Mouse (Mus musculus): ENCODE results near the gene Klhdc8b. TPM values are rescaled to one million over a fixed set of nuclear protein-coding genes. Genes with fewer than 3 reads are reported as not detected.

Klhdc8b gene
- polyA plus RNA-seq, 1 experiment from 2014 or later = 33.5 TPM

DNA sequence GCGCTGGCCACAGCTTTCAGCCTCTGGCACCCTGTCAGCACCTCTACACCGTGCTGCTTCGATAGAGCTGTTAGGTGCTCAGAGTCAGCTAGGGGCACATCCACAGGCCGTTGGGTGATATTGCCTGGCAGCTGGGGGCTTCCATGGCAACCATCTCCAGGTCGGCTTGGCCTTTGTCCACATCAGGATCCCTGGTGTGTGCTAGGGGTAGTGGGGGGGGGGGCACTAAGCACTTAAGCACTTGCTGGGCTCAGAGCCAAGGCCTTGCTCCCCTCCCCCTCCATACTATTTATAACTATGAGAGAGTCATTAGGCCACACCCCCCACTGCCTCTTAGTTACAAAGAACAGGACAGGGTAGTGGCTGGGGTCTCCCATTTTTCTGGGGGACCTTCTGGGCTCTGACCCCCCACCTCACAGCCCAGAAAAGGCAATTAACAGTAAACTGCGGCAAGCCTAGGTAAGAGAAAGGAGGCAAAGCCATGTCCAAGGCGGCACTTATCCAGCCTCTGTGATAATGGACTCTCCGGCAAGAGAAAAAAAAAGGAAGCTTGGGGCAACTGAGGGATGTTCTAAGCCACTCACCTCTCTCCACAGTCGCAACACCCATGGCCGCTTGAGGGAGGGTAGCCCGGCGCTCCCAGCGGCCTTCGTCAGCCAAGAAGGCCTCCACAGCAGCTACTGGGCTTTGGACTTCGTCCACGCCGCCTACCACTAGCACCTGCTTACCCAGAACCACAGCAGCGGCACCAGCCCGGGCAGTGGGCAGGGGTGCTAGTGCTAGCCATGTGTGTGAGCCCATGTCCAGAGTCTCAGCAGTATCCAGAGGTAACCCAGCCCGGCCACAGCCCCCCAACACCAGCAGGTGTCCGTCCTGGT lies 10.8 kb downstream of the Klhdc8b start:
- peak; percentile 41; the same call in 1 of the 2 replicates for ATAC-seq (replicated peaks; ENCODE audit: low FRiP score, low read depth)
- DNase-seq (ENCODE audit: low spot score) = no peak
- WGBS = 69% methylated on average over 21 of the region's 21 CpGs
- no peak overlapping the region for H3K4me3 ChIP-seq (replicated peaks; ENCODE audit: low read depth, low read length)
- H3K4me2 ChIP-seq (ENCODE audit: low read length) = peak overlapping the region; percentile 4; the same call in 1 of the 2 replicates
- no peaks in the 10 kb centered on the region for H3K9me3 ChIP-seq (replicated peaks; ENCODE audit: low read length)
- peaks cover 8% of the 10 kb centered on the region; the same call in 1 of the 2 replicates for H3K4me1 ChIP-seq (replicated peaks; ENCODE audit: insufficient read depth, low read length)
- peak overlapping the region; percentile 18; the same call in 1 of the 2 replicates for H3K9ac ChIP-seq (ENCODE audit: low read depth, low read length)
- no peak for TF ChIP-seq CTCF (IDR thresholded peaks at IDR 0.05; ENCODE audit: low read depth)
- no peaks in the 10 kb centered on the region for H3K27me3 ChIP-seq (ENCODE audit: insufficient read depth, low read length)
- no peaks in the 10 kb centered on the region for H3K36me3 ChIP-seq (ENCODE audit: insufficient read depth, low read length)
- peak overlapping the region; percentile 9; the same call in 1 of the 2 replicates for H3K27ac ChIP-seq

DNA sequence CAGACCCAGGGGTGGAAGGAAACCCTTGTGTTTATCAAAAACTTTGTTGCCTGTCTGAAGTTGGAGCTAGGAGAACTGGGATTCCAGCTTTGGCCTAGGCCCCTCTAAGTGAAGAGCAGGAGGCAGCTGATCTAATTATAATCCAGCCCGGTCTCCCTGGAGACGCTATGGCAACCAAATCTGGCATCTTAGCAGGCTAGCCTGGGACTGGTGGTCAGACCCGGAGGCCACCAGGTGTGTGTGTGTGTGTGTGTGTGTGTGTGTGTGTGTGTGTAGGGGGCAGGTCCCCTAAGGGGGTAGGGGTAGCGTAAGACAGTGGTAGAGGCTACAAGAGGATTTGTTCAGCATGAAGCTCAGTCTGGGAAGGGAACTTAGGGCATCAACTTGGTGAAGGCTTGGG lies 11.5 kb downstream of the Klhdc8b start:
- H3K36me3 ChIP-seq (ENCODE audit: insufficient read depth, low read length) = no peaks in the 10 kb centered on the region
- no peaks in the 10 kb centered on the region for H3K27me3 ChIP-seq (ENCODE audit: insufficient read depth, low read length)
- no peak overlapping the region for H3K27ac ChIP-seq
- H3K4me1 ChIP-seq (replicated peaks; ENCODE audit: insufficient read depth, low read length) = peaks cover 8% of the 10 kb centered on the region; the same call in 1 of the 2 replicates
- ATAC-seq (replicated peaks; ENCODE audit: low FRiP score, low read depth) (no peak), DNase-seq (ENCODE audit: low spot score) (no peak)
- 70% methylated on average over 4 of the region's 4 CpGs for WGBS
- H3K4me2 ChIP-seq (ENCODE audit: low read length) = no peak overlapping the region
- H3K9me3 ChIP-seq (replicated peaks; ENCODE audit: low read length) = no peaks in the 10 kb centered on the region
- H3K9ac ChIP-seq (ENCODE audit: low read depth, low read length) = no peak overlapping the region
- H3K4me3 ChIP-seq (replicated peaks; ENCODE audit: low read depth, low read length) = no peak overlapping the region
- TF ChIP-seq CTCF (IDR thresholded peaks at IDR 0.05; ENCODE audit: low read depth) = no peak

DNA sequence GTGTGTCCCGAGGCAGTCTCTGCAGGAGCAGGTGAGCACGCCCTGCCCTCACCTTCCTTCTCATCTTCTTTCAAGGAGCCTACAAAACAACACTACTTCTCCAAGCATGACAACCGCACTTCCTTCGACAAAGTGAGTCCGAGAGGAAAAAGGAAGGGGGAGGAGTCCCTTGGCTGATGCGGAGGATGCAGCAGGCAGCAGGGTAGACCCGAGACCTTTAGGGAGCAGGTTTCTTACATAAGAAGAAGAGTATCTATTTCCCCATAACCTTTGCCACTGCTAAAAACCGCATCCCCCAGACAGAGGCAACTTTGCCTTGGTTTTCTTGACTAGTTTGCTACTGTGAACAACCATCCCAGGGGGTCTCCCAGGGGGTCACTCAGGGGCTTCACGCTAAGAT lies 16.3 kb downstream of the Klhdc8b start:
- Histone ChIP-seq H3K4me1 (replicated peaks; ENCODE audit: insufficient read depth, low read length) (no peaks in the 10 kb centered on the region), H3K36me3 (ENCODE audit: insufficient read depth, low read length) (no peaks in the 10 kb centered on the region), H3K4me3 (replicated peaks; ENCODE audit: low read depth, low read length) (no peak overlapping the region), H3K27me3 (ENCODE audit: insufficient read depth, low read length) (no peaks in the 10 kb centered on the region), H3K9ac (ENCODE audit: low read depth, low read length) (no peak overlapping the region), H3K9me3 (replicated peaks; ENCODE audit: low read length) (no peaks in the 10 kb centered on the region), H3K27ac (no peak overlapping the region), H3K4me2 (ENCODE audit: low read length) (no peak overlapping the region)
- DNase-seq (ENCODE audit: low spot score) (no peak), ATAC-seq (replicated peaks; ENCODE audit: low FRiP score, low read depth) (no peak)
- WGBS = 52% methylated on average over 9 of the region's 9 CpGs
- TF ChIP-seq CTCF (IDR thresholded peaks at IDR 0.05; ENCODE audit: low read depth) = no peak

DNA sequence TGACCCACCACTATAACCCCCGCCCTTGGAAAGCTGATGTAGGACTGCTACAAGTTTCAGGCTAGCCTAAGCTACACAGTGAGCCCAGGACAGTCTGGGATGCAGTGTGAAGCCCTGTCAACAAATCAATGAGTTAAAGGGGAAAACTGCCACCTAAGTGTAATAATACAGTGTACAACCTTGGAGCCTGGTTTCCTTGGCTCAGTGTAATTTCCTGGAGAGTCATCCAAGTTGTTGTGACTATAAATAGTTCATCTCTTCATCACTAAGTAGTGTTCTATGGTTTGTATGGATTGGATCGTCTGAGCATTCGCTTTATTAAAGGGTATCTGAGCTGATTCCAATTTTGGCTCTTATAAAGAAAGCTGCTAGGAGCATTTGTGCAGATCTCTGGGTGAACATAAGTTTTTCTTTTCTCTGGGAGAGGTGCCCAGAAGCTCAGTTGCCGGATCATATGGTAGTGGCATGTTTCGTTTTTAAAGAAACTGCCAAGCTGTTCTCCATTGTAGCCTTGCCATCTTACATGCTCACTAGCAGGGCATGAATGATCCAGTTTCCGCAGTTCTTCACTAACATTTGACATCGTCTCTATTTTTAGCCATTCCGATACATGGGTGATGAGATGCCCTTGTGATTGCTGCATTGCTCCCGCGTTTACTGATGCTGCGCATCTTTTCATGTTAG lies 20.0 kb downstream of the Klhdc8b start:
- no peaks in the 10 kb centered on the region for H3K9me3 ChIP-seq (replicated peaks; ENCODE audit: low read length)
- H3K4me1 ChIP-seq (replicated peaks; ENCODE audit: insufficient read depth, low read length) = no peaks in the 10 kb centered on the region
- DNase-seq (ENCODE audit: low spot score) = no peak
- H3K9ac ChIP-seq (ENCODE audit: low read depth, low read length) = no peak overlapping the region
- TF ChIP-seq CTCF (IDR thresholded peaks at IDR 0.05; ENCODE audit: low read depth) = no peak
- H3K27ac ChIP-seq = no peak overlapping the region
- 81% methylated on average over 11 of the region's 11 CpGs for WGBS
- no peak overlapping the region for H3K4me3 ChIP-seq (replicated peaks; ENCODE audit: low read depth, low read length)
- H3K27me3 ChIP-seq (ENCODE audit: insufficient read depth, low read length) = no peaks in the 10 kb centered on the region
- H3K36me3 ChIP-seq (ENCODE audit: insufficient read depth, low read length) = no peaks in the 10 kb centered on the region
- no peak for ATAC-seq (replicated peaks; ENCODE audit: low FRiP score, low read depth)
- no peak overlapping the region for H3K4me2 ChIP-seq (ENCODE audit: low read length)

DNA sequence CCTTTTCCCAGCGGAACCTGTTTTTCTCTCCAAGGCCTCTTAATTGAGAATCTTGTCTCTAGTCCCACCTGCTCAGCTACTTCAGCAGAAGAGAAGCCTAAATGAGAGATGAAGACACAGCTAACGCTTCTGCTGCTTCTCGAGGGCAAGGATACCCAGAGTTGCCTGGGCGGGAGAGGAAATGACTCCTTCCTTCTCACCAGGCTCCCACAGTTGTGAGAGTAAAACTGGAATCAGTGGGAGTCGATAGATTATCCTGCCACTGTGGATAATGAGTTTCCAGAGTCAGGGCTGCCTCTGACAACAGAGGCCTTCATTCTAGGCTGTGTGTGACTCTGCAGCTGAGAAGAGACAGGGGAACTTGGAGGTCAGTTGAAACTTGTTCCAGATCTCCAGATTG lies 20.9 kb downstream of the Klhdc8b start:
- TF ChIP-seq CTCF (IDR thresholded peaks at IDR 0.05; ENCODE audit: low read depth) = no peak
- no peaks in the 10 kb centered on the region for H3K27me3 ChIP-seq (ENCODE audit: insufficient read depth, low read length)
- H3K9ac ChIP-seq (ENCODE audit: low read depth, low read length) = no peak overlapping the region
- no peaks in the 10 kb centered on the region for H3K4me1 ChIP-seq (replicated peaks; ENCODE audit: insufficient read depth, low read length)
- H3K36me3 ChIP-seq (ENCODE audit: insufficient read depth, low read length) = no peaks in the 10 kb centered on the region
- no peaks in the 10 kb centered on the region for H3K9me3 ChIP-seq (replicated peaks; ENCODE audit: low read length)
- H3K27ac ChIP-seq = no peak overlapping the region
- DNase-seq (ENCODE audit: low spot score) (no peak), ATAC-seq (replicated peaks; ENCODE audit: low FRiP score, low read depth) (no peak)
- WGBS = 73% methylated on average over 5 of the region's 5 CpGs
- no peak overlapping the region for H3K4me3 ChIP-seq (replicated peaks; ENCODE audit: low read depth, low read length)
- H3K4me2 ChIP-seq (ENCODE audit: low read length) = no peak overlapping the region

DNA sequence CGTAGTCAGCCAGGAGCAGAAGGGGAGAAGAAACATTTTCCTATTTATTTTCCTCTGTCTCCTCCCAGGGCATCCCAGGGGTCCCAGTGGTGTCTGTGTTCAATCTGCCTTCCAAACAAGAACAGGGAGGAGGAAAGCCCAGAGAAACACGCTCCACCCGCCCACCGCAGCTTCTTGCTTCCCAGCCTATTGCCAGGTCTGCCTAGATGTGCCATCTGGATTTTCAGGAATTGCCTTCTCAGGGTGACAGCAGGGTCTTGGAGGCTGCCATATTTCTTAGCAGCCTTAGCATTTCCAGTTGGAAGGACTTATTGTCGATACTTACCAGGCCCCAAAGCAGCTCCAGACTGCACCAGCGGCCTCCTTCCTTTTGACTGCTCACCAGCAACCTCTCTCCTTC lies 22.2 kb downstream of the Klhdc8b start:
- no peaks in the 10 kb centered on the region for H3K9me3 ChIP-seq (replicated peaks; ENCODE audit: low read length)
- no peaks in the 10 kb centered on the region for H3K4me1 ChIP-seq (replicated peaks; ENCODE audit: insufficient read depth, low read length)
- no peak overlapping the region for H3K4me3 ChIP-seq (replicated peaks; ENCODE audit: low read depth, low read length)
- no peaks in the 10 kb centered on the region for H3K36me3 ChIP-seq (ENCODE audit: insufficient read depth, low read length)
- no peak overlapping the region for H3K4me2 ChIP-seq (ENCODE audit: low read length)
- ATAC-seq (replicated peaks; ENCODE audit: low FRiP score, low read depth) (no peak), DNase-seq (ENCODE audit: low spot score) (no peak)
- no peak for TF ChIP-seq CTCF (IDR thresholded peaks at IDR 0.05; ENCODE audit: low read depth)
- 81% methylated on average over 6 of the region's 6 CpGs for WGBS
- no peak overlapping the region for H3K27ac ChIP-seq
- no peak overlapping the region for H3K9ac ChIP-seq (ENCODE audit: low read depth, low read length)
- no peaks in the 10 kb centered on the region for H3K27me3 ChIP-seq (ENCODE audit: insufficient read depth, low read length)
